Mouse (Mus musculus): ENCODE measurements around the gene Ilf3. TPM values are rescaled to one million over a fixed set of nuclear protein-coding genes. Genes with fewer than 3 reads are reported as not detected.

Ilf3 gene
- 81.9 and 82.1 TPM in 2 replicates for polyA plus RNA-seq (2012; rRNA removed)

GRCm38 (mm10) chr9:21367357-21368111 is at the start of gene Ilf3:
Gene Ilf3, plus strand, starts transcription at chr9:21367871.
- H3K27ac ChIP-seq (ENCODE audit: control insufficient read depth, insufficient read depth, low read depth, low read length), result peak within 1 kb of the TSS; percentile 98
- H3K36me3 ChIP-seq (ENCODE audit: control insufficient read depth, insufficient read depth, low read length), result no peaks in the 10 kb centered on the region; the same call in none of the 2 replicates
- peaks cover 13% of the 10 kb centered on the region for H3K4me1 ChIP-seq (ENCODE audit: control insufficient read depth, insufficient read depth, low read length)
- H3K4me3 ChIP-seq (ENCODE audit: control insufficient read depth, low read depth, low read length), result peak within 1 kb of the TSS; percentile 90
- no peaks in the 10 kb centered on the region for H3K27me3 ChIP-seq (ENCODE audit: control insufficient read depth, insufficient read depth, low read length)
- TF ChIP-seq POLR2A (IDR thresholded peaks at IDR 0.05; ENCODE audit: control insufficient read depth, low read depth, low read length), result peak; percentile 91; the same call in 1 of the 2 replicates
- no peak for TF ChIP-seq CTCF (IDR thresholded peaks at IDR 0.05; ENCODE audit: control insufficient read depth, insufficient read depth, insufficient replicate concordance, low read depth, low read length)

- Histone ChIP-seq H3K4me1 (ENCODE audit: control insufficient read depth, insufficient read depth, low read length) (peaks cover 20% of the 10 kb centered on the region), H3K4me3 (ENCODE audit: control insufficient read depth, low read depth, low read length) (no peak overlapping the region), H3K27me3 (ENCODE audit: control insufficient read depth, insufficient read depth, low read length) (no peaks in the 10 kb centered on the region), H3K36me3 (ENCODE audit: control insufficient read depth, insufficient read depth, low read length) (no peaks in the 10 kb centered on the region), H3K27ac (ENCODE audit: control insufficient read depth, insufficient read depth, low read depth, low read length) (no peak overlapping the region)
- TF ChIP-seq POLR2A (IDR thresholded peaks at IDR 0.05; ENCODE audit: control insufficient read depth, low read depth, low read length) (no peak), CTCF (IDR thresholded peaks at IDR 0.05; ENCODE audit: control insufficient read depth, insufficient read depth, insufficient replicate concordance, low read depth, low read length) (no peak)
Measured at GRCm38 (mm10) chr9:21318792-21319191, 48.9 kb upstream of the Ilf3 start.

- H3K36me3 ChIP-seq (ENCODE audit: control insufficient read depth, insufficient read depth, low read length), result no peaks in the 10 kb centered on the region
- peaks cover 20% of the 10 kb centered on the region for H3K4me1 ChIP-seq (ENCODE audit: control insufficient read depth, insufficient read depth, low read length)
- H3K27me3 ChIP-seq (ENCODE audit: control insufficient read depth, insufficient read depth, low read length), result no peaks in the 10 kb centered on the region
- no peak for TF ChIP-seq POLR2A (IDR thresholded peaks at IDR 0.05; ENCODE audit: control insufficient read depth, low read depth, low read length)
- no peak for TF ChIP-seq CTCF (IDR thresholded peaks at IDR 0.05; ENCODE audit: control insufficient read depth, insufficient read depth, insufficient replicate concordance, low read depth, low read length)
- no peak overlapping the region for H3K27ac ChIP-seq (ENCODE audit: control insufficient read depth, insufficient read depth, low read depth, low read length)
- H3K4me3 ChIP-seq (ENCODE audit: control insufficient read depth, low read depth, low read length), result no peak overlapping the region; the same call in 1 of the 2 replicates
Measured at GRCm38 (mm10) chr9:21319503-21319902, 48.2 kb upstream of the Ilf3 start.

- peak overlapping the region; percentile 87 for H3K4me3 ChIP-seq (ENCODE audit: control insufficient read depth, low read depth, low read length)
- peak overlapping the region; percentile 68; the same call in 1 of the 2 replicates for H3K27ac ChIP-seq (ENCODE audit: control insufficient read depth, insufficient read depth, low read depth, low read length)
- TF ChIP-seq POLR2A (IDR thresholded peaks at IDR 0.05; ENCODE audit: control insufficient read depth, low read depth, low read length) (no peak), CTCF (IDR thresholded peaks at IDR 0.05; ENCODE audit: control insufficient read depth, insufficient read depth, insufficient replicate concordance, low read depth, low read length) (no peak)
- peaks cover 20% of the 10 kb centered on the region for H3K4me1 ChIP-seq (ENCODE audit: control insufficient read depth, insufficient read depth, low read length)
- no peaks in the 10 kb centered on the region for H3K36me3 ChIP-seq (ENCODE audit: control insufficient read depth, insufficient read depth, low read length)
- H3K27me3 ChIP-seq (ENCODE audit: control insufficient read depth, insufficient read depth, low read length), result no peaks in the 10 kb centered on the region
Measured at GRCm38 (mm10) chr9:21320280-21320618, 47.4 kb upstream of the Ilf3 start.

GRCm38 (mm10) chr9:21320619-21321512 is 46.8 kb upstream of the Ilf3 start, which contains the start of gene Slc44a2:
Gene Slc44a2, plus strand, starts transcription at chr9:21320698.
- Histone ChIP-seq H3K36me3 (ENCODE audit: control insufficient read depth, insufficient read depth, low read length) (no peaks in the 10 kb centered on the region), H3K27ac (ENCODE audit: control insufficient read depth, insufficient read depth, low read depth, low read length) (peak within 1 kb of the TSS; percentile 73), H3K4me1 (ENCODE audit: control insufficient read depth, insufficient read depth, low read length) (peaks cover 20% of the 10 kb centered on the region), H3K27me3 (ENCODE audit: control insufficient read depth, insufficient read depth, low read length) (no peaks in the 10 kb centered on the region), H3K4me3 (ENCODE audit: control insufficient read depth, low read depth, low read length) (peak within 1 kb of the TSS; percentile 87)
- TF ChIP-seq POLR2A (IDR thresholded peaks at IDR 0.05; ENCODE audit: control insufficient read depth, low read depth, low read length) (peak; percentile 60), CTCF (IDR thresholded peaks at IDR 0.05; ENCODE audit: control insufficient read depth, insufficient read depth, insufficient replicate concordance, low read depth, low read length) (no peak)

GRCm38 (mm10) chr9:21321513-21321835 is 46.2 kb upstream of the Ilf3 start:
- no peaks in the 10 kb centered on the region for H3K36me3 ChIP-seq (ENCODE audit: control insufficient read depth, insufficient read depth, low read length)
- peak overlapping the region; percentile 87 for H3K4me3 ChIP-seq (ENCODE audit: control insufficient read depth, low read depth, low read length)
- no peak overlapping the region; the same call in 1 of the 2 replicates for H3K27ac ChIP-seq (ENCODE audit: control insufficient read depth, insufficient read depth, low read depth, low read length)
- peaks cover 20% of the 10 kb centered on the region for H3K4me1 ChIP-seq (ENCODE audit: control insufficient read depth, insufficient read depth, low read length)
- TF ChIP-seq POLR2A (IDR thresholded peaks at IDR 0.05; ENCODE audit: control insufficient read depth, low read depth, low read length) (no peak), CTCF (IDR thresholded peaks at IDR 0.05; ENCODE audit: control insufficient read depth, insufficient read depth, insufficient replicate concordance, low read depth, low read length) (no peak)
- no peaks in the 10 kb centered on the region for H3K27me3 ChIP-seq (ENCODE audit: control insufficient read depth, insufficient read depth, low read length)

Data from testis, adult 2 months (tissue).